Mouse (Mus musculus): Measurements from ENCODE around the gene Ankrd65.

Ankrd65 gene

GRCm38 (mm10) chr4:155846871-155847578, 56.8 kb downstream of the Ankrd65 start, which contains the start of gene Dvl1:
Gene Dvl1 (plus strand): TSS chr4:155847402.
- in situ Hi-C loops (cut with MboI, MseI): no loop called here

DNA sequence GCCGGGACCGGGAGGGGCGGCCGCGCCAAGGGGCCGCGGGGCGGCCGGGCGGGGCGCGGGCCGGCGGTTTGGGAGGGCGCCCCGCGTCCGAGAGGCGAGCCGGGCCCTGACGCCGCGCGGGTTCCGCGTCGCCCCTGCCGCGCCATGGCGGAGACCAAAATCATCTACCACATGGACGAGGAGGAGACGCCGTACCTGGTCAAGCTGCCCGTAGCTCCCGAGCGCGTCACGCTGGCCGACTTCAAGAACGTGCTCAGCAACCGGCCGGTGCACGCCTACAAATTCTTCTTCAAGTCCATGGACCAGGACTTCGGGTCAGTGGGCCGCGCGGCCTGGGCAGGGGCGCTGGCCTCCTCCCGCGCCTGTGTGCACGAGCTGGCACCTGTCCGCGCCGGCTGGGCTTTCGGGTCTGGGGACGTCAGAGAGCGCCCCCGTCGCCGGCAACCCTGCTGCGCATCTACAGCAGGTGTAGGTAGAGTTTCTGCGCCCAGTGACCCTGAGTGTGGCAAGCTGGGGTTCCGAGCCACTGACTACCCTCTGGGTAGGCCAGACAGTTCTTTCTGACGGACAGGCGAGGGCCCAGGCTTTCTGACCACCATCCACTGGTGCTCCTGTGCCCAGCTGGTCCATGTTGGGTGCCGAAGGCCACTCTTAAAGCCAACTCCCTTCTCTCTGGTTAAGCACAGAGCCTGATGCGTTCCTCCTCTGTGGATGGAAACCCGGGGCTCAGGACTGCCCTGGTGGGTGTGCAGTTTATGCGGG, 57.5 kb downstream of the Ankrd65 start:
- in situ Hi-C loops (cut with MboI, MseI): no loop called here

DNA sequence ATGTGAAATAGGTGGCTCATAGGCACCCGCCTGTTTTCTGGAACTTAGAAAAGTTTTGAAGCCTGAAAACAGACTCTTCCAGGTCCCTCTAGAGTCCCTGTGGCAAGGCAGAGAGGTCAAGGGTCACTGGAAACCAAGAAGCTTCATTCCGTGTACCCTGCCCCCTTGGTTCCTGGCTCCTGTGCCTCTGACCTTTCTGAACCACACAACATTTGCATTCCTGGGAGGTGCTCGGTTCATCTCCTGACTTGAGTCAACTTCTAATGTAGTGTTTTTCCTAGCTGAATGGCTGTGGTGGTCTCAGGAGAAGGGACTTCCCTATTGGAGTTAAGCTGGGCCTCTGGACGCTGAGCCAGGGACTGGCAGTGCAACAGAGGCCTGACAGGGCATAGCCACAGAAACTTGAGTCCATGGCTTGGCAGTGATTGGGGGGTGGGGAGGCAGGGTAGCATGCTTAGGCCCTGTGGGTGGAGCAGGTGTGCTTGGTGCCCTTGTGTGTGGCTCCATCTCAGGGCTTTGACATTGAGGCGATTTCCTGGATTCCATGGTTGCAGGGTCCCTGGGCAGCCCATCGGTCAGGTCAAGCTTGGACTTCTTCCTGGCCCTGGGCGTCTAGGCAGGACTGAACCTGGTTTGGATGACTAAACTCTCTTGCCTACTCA, 58.3 kb downstream of the Ankrd65 start:
- in situ Hi-C loops (cut with MboI, MseI): no loop called here
